Mouse (Mus musculus): ENCODE results near the gene Id4. TPM values are rescaled to one million over a fixed set of nuclear protein-coding genes. Genes with fewer than 3 reads are reported as not detected.
A peak's percentile ranks its signal among the peaks of the same experiment; 100 is the strongest.

Gene Id4
- polyA plus RNA-seq, 1 experiment from 2014 or later: 116 TPM

- Histone ChIP-seq H3K9me3 (no peaks in the 10 kb centered on the region), H3K4me2 (peak overlapping the region; percentile 74), H3K4me3 (peak overlapping the region; percentile 80), H3K9ac (peak overlapping the region; percentile 100), H3K27ac (replicated peaks) (peak overlapping the region; percentile 98), H3K36me3 (no peaks in the 10 kb centered on the region), H3K27me3 (no peaks in the 10 kb centered on the region), H3K4me1 (replicated peaks) (peaks cover 31% of the 10 kb centered on the region)
- ATAC-seq (ENCODE audit: low read depth): peak; percentile 54
- WGBS: under 1% methylated on average over 98 of the region's 98 CpGs
Measured at GRCm38 (mm10) chr13:48261341-48262221, 553 bp downstream of the Id4 start.

DNA sequence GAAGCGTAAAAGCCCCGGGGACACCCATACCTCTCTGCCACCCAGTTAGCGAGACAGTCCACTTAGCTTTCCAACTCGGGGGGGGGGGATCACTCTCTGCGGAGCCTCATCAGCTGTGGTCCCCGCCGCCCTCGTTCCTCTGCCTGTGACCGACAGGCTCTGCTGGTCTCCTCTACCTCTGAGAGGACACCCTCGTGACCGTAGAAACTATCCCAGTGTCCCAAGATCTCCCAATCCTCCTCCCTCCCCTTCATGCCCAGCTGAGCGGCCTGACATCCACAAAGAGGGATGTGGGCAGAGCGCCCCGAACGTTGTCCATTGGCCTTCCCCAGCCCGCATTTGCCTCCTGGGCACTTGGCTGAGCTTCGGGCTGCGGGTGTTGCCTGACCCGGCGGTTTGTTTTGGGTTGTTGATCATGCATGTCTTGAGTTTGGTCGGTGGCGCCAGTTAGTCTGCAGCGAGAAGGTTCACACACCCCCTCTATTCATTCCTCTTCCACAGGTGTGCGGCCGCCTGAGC, 1.5 kb downstream of the Id4 start:
- Histone ChIP-seq H3K27me3 (no peaks in the 10 kb centered on the region), H3K4me3 (peak overlapping the region; percentile 80), H3K9ac (peak overlapping the region; percentile 100), H3K36me3 (no peaks in the 10 kb centered on the region), H3K27ac (replicated peaks) (peak overlapping the region; percentile 98), H3K4me2 (peak overlapping the region; percentile 74), H3K9me3 (no peaks in the 10 kb centered on the region), H3K4me1 (replicated peaks) (peaks cover 32% of the 10 kb centered on the region)
- WGBS: 0% methylated on average over 23 of the region's 25 CpGs
- ATAC-seq (ENCODE audit: low read depth): no peak

- no peaks in the 10 kb centered on the region for H3K9me3 ChIP-seq
- peak overlapping the region; percentile 75 for H3K9ac ChIP-seq
- H3K27me3 ChIP-seq: no peaks in the 10 kb centered on the region
- H3K4me2 ChIP-seq: peak overlapping the region; percentile 74
- H3K36me3 ChIP-seq: no peaks in the 10 kb centered on the region
- peak overlapping the region; percentile 59 for H3K27ac ChIP-seq (replicated peaks)
- no peak for ATAC-seq (ENCODE audit: low read depth)
- WGBS: 48% methylated on average over 6 of the region's 6 CpGs
- peak overlapping the region; percentile 80 for H3K4me3 ChIP-seq
- H3K4me1 ChIP-seq (replicated peaks): peaks cover 22% of the 10 kb centered on the region
Measured at GRCm38 (mm10) chr13:48265029-48265428, 4.0 kb downstream of the Id4 start.

GRCm38 (mm10) chr13:48273451-48274069, 12.5 kb downstream of the Id4 start:
- peaks cover 28% of the 10 kb centered on the region for H3K4me1 ChIP-seq (replicated peaks)
- H3K27ac ChIP-seq (replicated peaks): no peak overlapping the region
- ATAC-seq (ENCODE audit: low read depth): peak; percentile 87
- WGBS: 6% methylated on average over 15 of the region's 15 CpGs
- H3K4me2 ChIP-seq: peak overlapping the region; percentile 48
- H3K9me3 ChIP-seq: no peaks in the 10 kb centered on the region
- H3K27me3 ChIP-seq: no peaks in the 10 kb centered on the region
- H3K4me3 ChIP-seq: no peak overlapping the region
- H3K9ac ChIP-seq: no peak overlapping the region
- H3K36me3 ChIP-seq: no peaks in the 10 kb centered on the region

DNA sequence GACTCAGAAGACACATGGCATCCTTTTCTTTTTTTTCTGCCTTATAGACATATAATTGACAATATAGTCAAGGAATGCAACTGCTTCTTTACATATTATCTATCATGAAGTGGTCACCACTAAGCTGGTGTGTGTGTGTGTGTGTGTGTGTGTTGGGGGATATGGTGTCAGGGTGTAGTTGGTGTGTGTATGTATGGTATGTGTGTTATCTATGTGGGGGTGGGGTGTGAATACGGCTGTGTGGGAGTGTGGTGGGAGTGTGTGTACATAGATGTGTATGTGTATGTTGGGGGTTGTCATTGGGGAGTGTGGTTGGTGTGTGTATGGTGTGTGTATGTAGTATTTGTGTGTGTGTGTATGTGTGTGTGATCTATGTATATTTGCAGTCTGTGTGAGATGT, 13.1 kb downstream of the Id4 start:
- no peaks in the 10 kb centered on the region for H3K36me3 ChIP-seq
- H3K27me3 ChIP-seq: no peaks in the 10 kb centered on the region
- no peaks in the 10 kb centered on the region for H3K9me3 ChIP-seq
- H3K4me3 ChIP-seq: no peak overlapping the region
- no peak overlapping the region for H3K4me2 ChIP-seq
- H3K4me1 ChIP-seq (replicated peaks): peaks cover 28% of the 10 kb centered on the region
- H3K9ac ChIP-seq: no peak overlapping the region
- 0 out of 2 replicates have a peak, but pooled peaks have one; percentile 33 for ATAC-seq (ENCODE audit: low read depth)
- WGBS: 87% methylated on average over 1 of the region's 1 CpGs
- H3K27ac ChIP-seq (replicated peaks): no peak overlapping the region

- Histone ChIP-seq H3K27me3 (no peaks in the 10 kb centered on the region), H3K9me3 (no peaks in the 10 kb centered on the region), H3K4me3 (no peak overlapping the region), H3K27ac (replicated peaks) (peak overlapping the region; percentile 34), H3K4me2 (no peak overlapping the region), H3K4me1 (replicated peaks) (peaks cover 28% of the 10 kb centered on the region), H3K36me3 (no peaks in the 10 kb centered on the region), H3K9ac (no peak overlapping the region)
- WGBS: 68% methylated on average over 7 of the region's 7 CpGs
- ATAC-seq (ENCODE audit: low read depth): 0 out of 2 replicates have a peak, but pooled peaks have one; percentile 28
Measured at GRCm38 (mm10) chr13:48276981-48277380, 16.0 kb downstream of the Id4 start.

GRCm38 (mm10) chr13:48284426-48284825, 23.4 kb downstream of the Id4 start:
- Histone ChIP-seq H3K9ac (no peak overlapping the region), H3K9me3 (no peaks in the 10 kb centered on the region), H3K4me1 (replicated peaks) (peaks cover 16% of the 10 kb centered on the region), H3K4me3 (no peak overlapping the region), H3K4me2 (no peak overlapping the region), H3K27ac (replicated peaks) (no peak overlapping the region), H3K27me3 (no peaks in the 10 kb centered on the region), H3K36me3 (no peaks in the 10 kb centered on the region)
- 78% methylated on average over 9 of the region's 9 CpGs for WGBS
- no peak for ATAC-seq (ENCODE audit: low read depth)

DNA sequence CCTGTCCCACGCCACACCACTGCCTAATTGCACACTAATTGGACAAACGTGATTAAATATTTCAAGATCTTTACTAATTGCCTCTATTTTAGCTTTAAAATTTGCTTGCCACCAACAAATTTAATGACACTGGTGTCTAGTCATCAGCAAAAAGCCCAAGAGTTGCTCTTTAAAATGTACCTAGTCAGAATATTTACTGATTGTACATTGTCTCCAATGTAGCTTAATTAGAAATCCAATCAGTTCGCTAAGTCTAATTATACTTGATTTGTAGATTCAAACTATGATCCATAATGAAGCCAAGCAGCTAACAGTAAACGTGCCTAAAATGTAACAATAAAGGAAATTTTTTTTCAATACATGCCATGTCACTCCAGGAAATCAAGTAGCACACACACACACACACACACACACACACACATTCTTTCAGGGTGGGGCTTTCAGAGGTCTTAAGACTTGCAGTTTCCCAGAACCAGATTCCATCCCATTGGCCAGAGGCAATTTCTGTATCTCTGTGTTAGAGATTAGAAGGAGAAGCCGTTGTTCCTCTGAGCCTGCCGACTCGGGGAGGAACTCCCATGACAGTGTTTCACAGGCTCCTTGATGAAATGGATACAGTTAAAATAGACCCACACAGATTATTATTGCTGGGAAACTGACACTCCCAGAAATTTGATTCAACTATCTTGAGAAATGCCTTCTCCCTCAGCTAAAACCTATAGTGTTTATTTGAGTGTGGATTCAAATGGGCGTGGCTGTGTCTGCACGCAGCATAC, 24.1 kb downstream of the Id4 start:
- Histone ChIP-seq H3K9ac (no peak overlapping the region), H3K4me2 (no peak overlapping the region), H3K4me1 (replicated peaks) (peaks cover 23% of the 10 kb centered on the region), H3K36me3 (no peaks in the 10 kb centered on the region), H3K27ac (replicated peaks) (no peak overlapping the region), H3K9me3 (no peaks in the 10 kb centered on the region), H3K27me3 (no peaks in the 10 kb centered on the region), H3K4me3 (no peak overlapping the region)
- WGBS: 65% methylated on average over 9 of the region's 9 CpGs
- ATAC-seq (ENCODE audit: low read depth): no peak

DNA sequence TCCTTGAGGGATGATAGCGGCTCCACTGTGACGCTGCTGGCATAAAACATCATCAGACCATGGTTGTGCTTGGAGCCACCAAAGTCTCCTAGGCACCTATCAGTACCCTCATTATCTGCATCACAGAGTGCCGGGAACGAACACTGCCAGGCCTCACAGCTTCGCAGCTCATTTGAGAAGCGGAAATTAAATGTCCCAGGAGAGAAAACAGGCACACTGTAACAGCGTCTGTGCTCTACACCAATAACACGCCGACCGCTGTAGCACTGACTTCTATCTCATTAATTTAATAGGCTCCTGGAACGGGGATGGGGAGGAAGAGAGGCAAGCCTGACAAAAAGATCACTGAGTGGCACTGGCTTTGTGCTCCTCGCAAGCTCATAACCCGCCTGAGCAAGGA, 29.4 kb downstream of the Id4 start:
- no peaks in the 10 kb centered on the region for H3K27me3 ChIP-seq
- H3K36me3 ChIP-seq: no peaks in the 10 kb centered on the region
- H3K4me3 ChIP-seq: no peak overlapping the region
- peaks cover 42% of the 10 kb centered on the region for H3K4me1 ChIP-seq (replicated peaks)
- H3K27ac ChIP-seq (replicated peaks): peak overlapping the region; percentile 95
- peak overlapping the region; percentile 39 for H3K4me2 ChIP-seq
- ATAC-seq (ENCODE audit: low read depth): peak; percentile 93
- H3K9ac ChIP-seq: peak overlapping the region; percentile 57
- no peaks in the 10 kb centered on the region for H3K9me3 ChIP-seq
- WGBS: 18% methylated on average over 13 of the region's 13 CpGs

GRCm38 (mm10) chr13:48314500-48314899, 53.5 kb downstream of the Id4 start:
- Histone ChIP-seq H3K4me3 (no peak overlapping the region), H3K36me3 (no peaks in the 10 kb centered on the region), H3K4me2 (no peak overlapping the region), H3K9ac (no peak overlapping the region), H3K9me3 (no peaks in the 10 kb centered on the region), H3K4me1 (replicated peaks) (peaks cover 23% of the 10 kb centered on the region), H3K27me3 (no peaks in the 10 kb centered on the region), H3K27ac (replicated peaks) (no peak overlapping the region)
- no peak for ATAC-seq (ENCODE audit: low read depth)
- WGBS: 73% methylated on average over 7 of the region's 7 CpGs

All from neural tube, embryonic 13.5 days (tissue).